Mouse (Mus musculus) liver, embryonic 14.5 days (tissue): Measurements from ENCODE around the gene Sypl.

Source experiments
- CTCF ChIP-seq: IDR thresholded peaks from 2 replicates; pipeline ENCODE4 v1.5.1; 2016; ENCODE audit warnings: antibody characterized with exemption, low read depth, control low read depth
- EP300 ChIP-seq: IDR thresholded peaks from 2 replicates; pipeline ENCODE4 v1.6.1; 2016; ENCODE audit warnings: antibody characterized with exemption, low read depth

- no peak for TF ChIP-seq CTCF
- TF ChIP-seq EP300: 0 out of 2 replicates have a peak, but pooled peaks have one; percentile 4
Measured at GRCm38 (mm10) chr12:32963858-32964257, 10.2 kb downstream of the Sypl start.
